Mouse (Mus musculus) lung, adult 2 months (tissue): ENCODE measurements around the gene Fth1. TPM values are rescaled to one million over a fixed set of nuclear protein-coding genes. Genes with fewer than 3 reads are reported as not detected.

Source experiments
- DNase-seq: peaks from one replicate; pipeline ENCODE4 v3.0.0; 2022
- H3K4me1 ChIP-seq: fragments of 200-500 bp; 2 replicates; pipeline ENCODE4 v1.6.1; 2011; ENCODE audit warnings: low read length; ENCODE audit not compliant: control insufficient read depth, insufficient read depth
- H3K4me3 ChIP-seq: fragments of 200-500 bp; replicated peaks from 2 replicates; pipeline ENCODE3; 2011; ENCODE audit warnings: low read depth, mild to moderate bottlenecking, control low read depth, low read length; ENCODE audit errors: extremely low read depth
- CTCF ChIP-seq: fragments of 200-500 bp; IDR thresholded peaks from 2 replicates; pipeline ENCODE4 v1.5.1; 2011; ENCODE audit warnings: mild to moderate bottlenecking, low read length, control low read depth; ENCODE audit not compliant: insufficient read depth
- POLR2A ChIP-seq: fragments of 200-500 bp; IDR thresholded peaks from 2 replicates; pipeline ENCODE4 v1.6.1; 2011; ENCODE audit warnings: low read depth, mild to moderate bottlenecking, control low read depth, low read length, borderline replicate concordance; ENCODE audit errors: extremely low read depth
- WGBS: fragments of 180-500 bp; shearing (Covaris S2); methylation state at CpG from one replicate; pipeline ENCODE4 v1.1.7; 2018; 5-methylcytosine and 5-hydroxymethylcytosine counted together
- polyA plus RNA-seq: library from polyadenylated mRNA; depleted of rRNA; stranded (reverse); fragments of >200 nt; gene quantifications from 2 replicates; pipeline ENCODE4 v1.2.3, GENCODE M21; 2012

Gene Fth1
- polyA plus RNA-seq, 1 experiment: 4,642 TPM

- Histone ChIP-seq H3K4me1 (peaks cover 6% of the 10 kb centered on the region), H3K4me3 (peak overlapping the region; percentile 54)
- peak; percentile 93 for DNase-seq
- WGBS: 9% methylated on average over 44 of the region's 44 CpGs
- TF ChIP-seq CTCF (no peak), POLR2A (peak; percentile 58; the same call in 1 of the 2 replicates)
Measured at GRCm38 (mm10) chr19:10017637-10018526, 37.5 kb downstream of the Fth1 start.

DNA sequence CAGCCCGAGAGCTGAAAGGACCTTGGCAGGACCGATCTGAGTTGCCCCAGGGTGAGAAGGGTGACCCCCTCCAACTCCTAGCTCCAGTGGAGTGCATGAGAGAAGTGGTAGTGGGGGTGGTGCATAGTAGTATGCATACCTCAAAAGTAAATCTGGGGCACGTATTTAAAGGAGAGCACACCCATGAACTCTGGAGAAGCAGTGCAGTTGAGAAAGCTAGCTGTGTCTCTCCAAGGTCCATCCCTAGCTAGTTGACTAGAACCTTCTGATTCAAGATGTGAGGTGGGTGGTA, 38.1 kb downstream of the Fth1 start:
- DNase-seq: no peak
- TF ChIP-seq CTCF (no peak), POLR2A (no peak)
- 2% methylated on average over 3 of the region's 3 CpGs for WGBS
- Histone ChIP-seq H3K4me1 (peaks cover 6% of the 10 kb centered on the region), H3K4me3 (peak overlapping the region; percentile 54)

DNA sequence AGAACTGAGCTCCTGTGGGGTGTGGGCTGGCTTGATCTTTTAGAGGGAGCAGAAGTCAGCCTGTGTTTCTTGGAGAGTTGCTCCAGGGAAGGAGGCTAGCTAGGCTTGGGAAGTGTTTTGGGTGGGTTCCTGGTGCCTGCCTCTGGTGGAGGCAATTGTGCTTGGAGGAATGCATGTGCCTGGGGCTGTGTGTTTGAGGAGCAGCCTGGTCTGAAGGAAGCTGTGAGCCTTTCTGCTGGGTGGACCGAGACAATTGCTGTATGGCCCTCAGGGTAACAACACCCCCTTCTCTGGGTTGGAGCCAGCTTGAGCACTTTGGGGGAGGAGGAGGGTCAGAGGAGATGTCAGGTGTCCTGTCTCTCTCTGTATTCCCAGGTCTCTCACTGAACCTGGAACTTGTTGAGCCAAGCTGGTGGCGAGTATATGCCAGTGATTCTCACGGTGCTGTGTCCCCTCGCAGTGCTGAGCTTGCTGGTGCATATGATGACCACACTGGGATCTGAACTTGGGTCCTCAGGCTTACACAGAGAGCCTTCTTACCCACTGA, 38.9 kb downstream of the Fth1 start:
- Histone ChIP-seq H3K4me1 (peaks cover 6% of the 10 kb centered on the region), H3K4me3 (peak overlapping the region; percentile 54)
- no peak for DNase-seq
- 66% methylated on average over 4 of the region's 4 CpGs for WGBS
- TF ChIP-seq CTCF: no peak

- DNase-seq: no peak
- Histone ChIP-seq H3K4me3 (no peak overlapping the region), H3K4me1 (peaks cover 13% of the 10 kb centered on the region)
- no peak for TF ChIP-seq POLR2A
- TF ChIP-seq CTCF: no peak
- WGBS: 70% methylated on average over 2 of the region's 2 CpGs
Measured at GRCm38 (mm10) chr19:10021981-10022380, 41.6 kb downstream of the Fth1 start.

GRCm38 (mm10) chr19:10022414-10023303, 42.3 kb downstream of the Fth1 start:
- TF ChIP-seq CTCF (peak; percentile 24; the same call in 1 of the 2 replicates), POLR2A (no peak)
- DNase-seq: peak; percentile 20
- no peak overlapping the region for H3K4me3 ChIP-seq
- H3K4me1 ChIP-seq: peaks cover 13% of the 10 kb centered on the region
- 65% methylated on average over 5 of the region's 5 CpGs for WGBS

DNA sequence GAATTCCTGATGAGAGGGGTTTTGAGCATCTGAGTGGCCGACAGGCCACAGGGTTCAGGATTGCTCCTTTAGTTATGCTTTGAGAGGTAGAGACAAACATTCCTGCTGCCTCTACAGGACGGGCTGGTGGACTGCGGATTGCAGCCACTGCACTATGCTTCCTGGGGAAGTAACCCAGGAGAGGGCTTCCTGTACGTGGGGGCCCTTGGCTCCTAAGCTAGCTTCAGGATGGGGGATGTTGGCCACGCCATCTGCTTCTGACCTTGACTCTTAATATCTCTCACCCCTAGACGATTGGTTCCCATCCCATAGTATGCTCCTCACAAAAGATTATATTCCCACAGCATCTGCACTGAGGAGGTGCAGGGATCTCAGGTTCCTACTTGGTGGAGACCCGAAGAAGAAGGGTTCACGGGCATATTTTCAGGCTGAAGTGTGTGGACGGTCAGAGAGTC, 42.9 kb downstream of the Fth1 start:
- no peak overlapping the region for H3K4me3 ChIP-seq
- peaks cover 12% of the 10 kb centered on the region for H3K4me1 ChIP-seq
- 37% methylated on average over 9 of the region's 9 CpGs for WGBS
- no peak for TF ChIP-seq POLR2A
- no peak for TF ChIP-seq CTCF
- DNase-seq: no peak

DNA sequence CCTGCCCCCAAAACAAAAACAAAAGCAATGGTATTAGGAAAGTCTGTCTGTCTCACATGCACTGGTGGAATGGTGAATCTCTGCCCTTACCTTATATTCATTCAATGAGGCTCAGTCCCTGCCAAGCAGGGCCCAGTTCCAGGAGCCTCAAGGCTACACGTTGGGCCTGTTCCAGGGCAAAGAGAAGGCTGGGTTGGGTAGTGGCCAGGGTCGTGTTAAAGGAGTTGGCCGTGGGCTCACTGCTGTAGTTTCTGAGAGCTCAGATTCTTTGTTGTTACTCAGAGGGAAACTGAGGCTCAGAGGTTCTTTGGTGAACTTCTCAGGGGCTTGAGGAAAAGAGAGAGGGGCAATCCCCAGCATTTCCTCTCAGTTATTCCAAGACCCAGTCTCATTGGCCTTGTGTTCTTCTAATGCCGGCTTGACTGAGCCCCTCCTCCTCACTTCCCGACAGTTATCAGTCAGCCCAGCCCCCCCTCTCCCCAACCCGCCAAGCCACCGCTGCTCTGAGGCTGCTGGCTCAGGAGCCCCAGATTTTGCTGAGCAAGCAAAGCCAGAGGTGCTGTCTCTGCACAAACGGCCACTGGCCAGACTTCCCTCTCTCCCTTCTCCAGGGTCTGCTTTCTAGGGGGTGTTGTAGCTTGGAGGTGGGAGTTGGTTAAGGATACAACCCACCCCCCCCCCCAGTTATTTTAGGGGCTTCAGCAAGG, 44.9 kb downstream of the Fth1 start:
- Histone ChIP-seq H3K4me1 (peaks cover 7% of the 10 kb centered on the region; the same call in 1 of the 2 replicates), H3K4me3 (no peak overlapping the region)
- TF ChIP-seq POLR2A (no peak), CTCF (no peak)
- 10% methylated on average over 8 of the region's 8 CpGs for WGBS
- no peak for DNase-seq

DNA sequence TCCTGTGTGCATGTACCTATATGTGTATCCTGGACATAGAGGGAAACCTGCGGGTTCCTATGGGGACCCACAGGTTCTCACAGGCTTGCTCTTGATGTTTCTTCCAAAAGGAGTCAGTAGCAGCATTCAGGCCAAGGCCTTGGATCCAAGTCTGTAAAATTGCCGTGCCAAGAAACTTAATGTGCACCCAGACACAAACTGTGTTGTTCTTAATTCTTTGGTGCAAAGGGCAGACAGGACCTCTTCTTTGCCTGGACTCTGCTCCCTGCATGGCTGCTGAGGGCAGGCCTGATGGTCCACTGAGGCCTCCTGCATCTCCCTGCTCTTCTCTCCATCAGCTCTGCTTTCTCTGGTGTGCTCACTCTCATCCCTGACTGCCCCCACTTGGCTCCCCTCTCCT, 49.3 kb downstream of the Fth1 start:
- WGBS: 85% methylated on average over 2 of the region's 2 CpGs
- no peak for DNase-seq
- H3K4me1 ChIP-seq: peaks cover 7% of the 10 kb centered on the region; the same call in 1 of the 2 replicates
- TF ChIP-seq POLR2A (no peak), CTCF (no peak)
- no peak overlapping the region for H3K4me3 ChIP-seq
